Mouse (Mus musculus): ENCODE data around the gene Shmt2.

- no peak for TF ChIP-seq POLR2A (IDR thresholded peaks at IDR 0.05; ENCODE audit: insufficient read depth, low read depth, low read length)
- no peak for TF ChIP-seq CTCF (IDR thresholded peaks at IDR 0.05; ENCODE audit: insufficient read depth, low read depth, low read length)
Observed at GRCm38 (mm10) chr10:127500894-127501893, 21.1 kb downstream of the Shmt2 start, which contains the start of gene Stac3.
